Mouse (Mus musculus) inflammation-experienced regulatory T-cells, adult 6 months (primary cell): ENCODE data around the gene Fli1. TPM values are rescaled to one million over a fixed set of nuclear protein-coding genes. Genes with fewer than 3 reads are reported as not detected.

ENCODE experiments used
- ATAC-seq: one replicate; pipeline ENCODE4 v1.8.0; 2017
- polyA plus RNA-seq, 3 experiments: library from polyadenylated mRNA; unstranded; fragments of 100-300 nt; shearing (Covaris generic); gene quantifications; one replicate each; pipeline ENCODE4 v1.2.1; 2017

The Fli1 gene
- polyA plus RNA-seq, 3 experiments from 2014 or later, result 101 to 137 (median 110) TPM

- ATAC-seq, result no peak
These were observed 40.2 kb downstream of the Fli1 start for GRCm38 (mm10) chr9:32502256-32503010.

- ATAC-seq, result no peak
These were observed 41.8 kb downstream of the Fli1 start for GRCm38 (mm10) chr9:32500886-32501285.

GRCm38 (mm10) chr9:32500063-32500462 lies 42.6 kb downstream of the Fli1 start:
- peak; percentile 47 for ATAC-seq

- peak; percentile 53 for ATAC-seq
These were observed 43.2 kb downstream of the Fli1 start for GRCm38 (mm10) chr9:32499469-32499868.

GRCm38 (mm10) chr9:32495643-32495997 lies 47.0 kb downstream of the Fli1 start:
- peak; percentile 47 for ATAC-seq

- peak; percentile 15 for ATAC-seq
These were observed 47.6 kb downstream of the Fli1 start for GRCm38 (mm10) chr9:32494891-32495642.

- peak; percentile 44 for ATAC-seq
These were observed 48.9 kb downstream of the Fli1 start for GRCm38 (mm10) chr9:32493588-32494423.

- ATAC-seq, result no peak
These were observed 49.9 kb downstream of the Fli1 start for GRCm38 (mm10) chr9:32492753-32493152.

- ATAC-seq, result no peak
These were observed 51.2 kb downstream of the Fli1 start for GRCm38 (mm10) chr9:32491484-32491883.

- no peak for ATAC-seq
These were observed 52.8 kb downstream of the Fli1 start for GRCm38 (mm10) chr9:32489794-32490358.

GRCm38 (mm10) chr9:32489315-32489714 lies 53.3 kb downstream of the Fli1 start:
- ATAC-seq, result no peak

GRCm38 (mm10) chr9:32488627-32489026 lies 54.0 kb downstream of the Fli1 start:
- no peak for ATAC-seq

GRCm38 (mm10) chr9:32487823-32488222 lies 54.8 kb downstream of the Fli1 start:
- peak; percentile 42 for ATAC-seq

GRCm38 (mm10) chr9:32487401-32487800 lies 55.3 kb downstream of the Fli1 start:
- ATAC-seq, result peak; percentile 91

- ATAC-seq, result no peak
These were observed 62.2 kb downstream of the Fli1 start for GRCm38 (mm10) chr9:32480418-32480817.

- ATAC-seq, result no peak
These were observed 63.9 kb downstream of the Fli1 start for GRCm38 (mm10) chr9:32478799-32479198.

GRCm38 (mm10) chr9:32478087-32478486 lies 64.6 kb downstream of the Fli1 start:
- ATAC-seq, result no peak

- ATAC-seq, result no peak
These were observed 66.1 kb downstream of the Fli1 start for GRCm38 (mm10) chr9:32476604-32477003.

- no peak for ATAC-seq
These were observed 67.9 kb downstream of the Fli1 start for GRCm38 (mm10) chr9:32474621-32475390.

GRCm38 (mm10) chr9:32472346-32472745 lies 70.3 kb downstream of the Fli1 start:
- no peak for ATAC-seq

- no peak for ATAC-seq
These were observed 73.4 kb downstream of the Fli1 start for GRCm38 (mm10) chr9:32469123-32469751.
